Mouse (Mus musculus): ENCODE data around the gene Rapgef1. TPM values are rescaled to one million over a fixed set of nuclear protein-coding genes. Genes with fewer than 3 reads are reported as not detected.

Gene Rapgef1
- polyA plus RNA-seq, 1 experiment from 2014 or later, result 26.3 TPM

DNA sequence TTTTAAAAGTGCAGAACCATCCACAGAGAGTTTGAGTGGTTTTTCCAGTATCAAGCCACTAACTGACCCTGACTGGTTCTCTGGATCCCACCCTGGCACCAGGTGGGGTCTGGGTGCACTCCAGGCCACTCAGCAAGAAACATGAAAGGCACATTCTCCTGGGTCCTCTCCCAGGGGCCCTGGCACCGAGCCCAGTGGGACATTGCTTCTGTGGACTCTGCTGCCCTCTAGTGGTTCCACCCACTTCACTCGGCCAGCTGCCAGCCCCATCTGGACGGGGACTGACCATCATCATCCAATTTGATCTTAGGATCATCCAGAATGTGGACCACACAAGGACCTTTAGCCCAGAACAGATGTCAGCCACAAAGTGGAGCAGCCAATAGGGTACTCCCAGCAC, 15.6 kb upstream of the Rapgef1 start:
- Histone ChIP-seq H3K27ac (no peak overlapping the region), H3K9ac (no peak overlapping the region), H3K4me1 (peaks cover 4% of the 10 kb centered on the region; the same call in 1 of the 2 replicates), H3K27me3 (replicated peaks) (no peaks in the 10 kb centered on the region), H3K4me3 (no peak overlapping the region), H3K36me3 (no peaks in the 10 kb centered on the region), H3K9me3 (no peaks in the 10 kb centered on the region), H3K4me2 (replicated peaks) (no peak overlapping the region)
- ATAC-seq (ENCODE audit: low FRiP score, low read depth), result no peak
- WGBS, result 1% methylated on average over 3 of the region's 3 CpGs

DNA sequence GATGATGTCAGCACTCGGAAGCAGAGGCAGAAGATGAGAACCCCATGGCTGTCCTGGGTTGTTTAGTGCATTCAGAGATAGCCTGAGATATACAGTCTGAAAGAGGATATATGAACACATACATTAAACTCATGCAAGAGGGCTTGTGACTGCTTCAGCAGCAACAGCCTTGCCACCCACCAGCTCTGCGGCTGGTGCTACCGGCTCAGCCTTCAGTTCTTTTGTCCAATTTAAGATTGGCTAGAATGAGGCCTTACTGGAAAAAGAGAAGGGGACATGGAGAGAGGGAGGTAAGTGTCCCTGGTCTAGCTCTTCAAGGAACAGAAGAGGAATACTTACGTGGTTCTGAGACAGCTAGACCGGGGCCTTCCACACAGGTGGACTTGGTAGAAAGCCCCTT, 13.9 kb upstream of the Rapgef1 start:
- H3K27me3 ChIP-seq (replicated peaks), result no peaks in the 10 kb centered on the region
- ATAC-seq (ENCODE audit: low FRiP score, low read depth), result no peak
- no peak overlapping the region for H3K9ac ChIP-seq
- H3K4me2 ChIP-seq (replicated peaks), result no peak overlapping the region
- H3K36me3 ChIP-seq, result no peaks in the 10 kb centered on the region
- 89% methylated on average over 5 of the region's 5 CpGs for WGBS
- no peak overlapping the region for H3K4me3 ChIP-seq
- H3K27ac ChIP-seq, result no peak overlapping the region
- H3K9me3 ChIP-seq, result no peaks in the 10 kb centered on the region
- peaks cover 4% of the 10 kb centered on the region; the same call in 1 of the 2 replicates for H3K4me1 ChIP-seq

- 48% methylated on average over 6 of the region's 6 CpGs for WGBS
- H3K27ac ChIP-seq, result no peak overlapping the region
- H3K27me3 ChIP-seq (replicated peaks), result no peaks in the 10 kb centered on the region
- H3K9ac ChIP-seq, result no peak overlapping the region
- peaks cover 4% of the 10 kb centered on the region; the same call in 1 of the 2 replicates for H3K4me1 ChIP-seq
- H3K9me3 ChIP-seq, result no peaks in the 10 kb centered on the region
- H3K4me2 ChIP-seq (replicated peaks), result no peak overlapping the region
- H3K36me3 ChIP-seq, result no peaks in the 10 kb centered on the region
- H3K4me3 ChIP-seq, result no peak overlapping the region
- no peak for ATAC-seq (ENCODE audit: low FRiP score, low read depth)
Observed at GRCm38 (mm10) chr2:29606460-29606859, 13.1 kb upstream of the Rapgef1 start.

GRCm38 (mm10) chr2:29617341-29617740, 2.2 kb upstream of the Rapgef1 start:
- Histone ChIP-seq H3K9ac (no peak overlapping the region), H3K36me3 (no peaks in the 10 kb centered on the region), H3K4me3 (no peak overlapping the region), H3K4me2 (replicated peaks) (no peak overlapping the region), H3K27me3 (replicated peaks) (no peaks in the 10 kb centered on the region), H3K9me3 (no peaks in the 10 kb centered on the region), H3K4me1 (peaks cover 20% of the 10 kb centered on the region), H3K27ac (no peak overlapping the region)
- ATAC-seq (ENCODE audit: low FRiP score, low read depth), result no peak
- 97% methylated on average over 1 of the region's 1 CpGs for WGBS

DNA sequence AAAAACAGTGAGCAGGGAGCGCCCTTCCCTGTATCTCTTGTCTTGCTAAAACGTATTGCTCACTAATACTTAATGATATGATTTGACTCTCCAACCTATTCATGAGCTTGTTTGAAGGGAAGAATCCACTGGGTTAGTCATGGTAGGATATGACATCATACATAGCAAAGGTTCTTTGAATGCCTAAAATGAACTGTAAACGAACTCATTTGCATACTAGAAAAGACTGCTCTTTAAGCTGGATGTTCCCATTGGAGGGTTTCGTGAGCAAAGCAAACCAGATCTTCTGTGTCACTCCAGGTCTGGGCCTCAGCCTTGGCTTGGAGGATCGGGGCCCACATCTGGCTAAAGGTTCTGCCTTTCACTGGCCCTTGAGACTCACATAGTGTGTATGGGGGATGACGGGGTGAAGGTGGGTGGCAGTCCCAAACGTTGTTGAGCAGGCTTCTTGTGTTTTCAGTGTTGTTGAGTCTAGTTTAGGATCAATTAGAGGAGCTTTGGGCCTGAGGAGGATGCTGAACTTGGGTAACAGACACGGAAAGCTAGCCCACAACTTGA, 515 bp upstream of the Rapgef1 start:
- no peaks in the 10 kb centered on the region for H3K9me3 ChIP-seq
- peaks cover 4% of the 10 kb centered on the region; the same call in 1 of the 2 replicates for H3K36me3 ChIP-seq
- no peak overlapping the region for H3K27ac ChIP-seq
- H3K4me2 ChIP-seq (replicated peaks), result no peak overlapping the region
- H3K4me3 ChIP-seq, result no peak overlapping the region
- WGBS, result 63% methylated on average over 8 of the region's 8 CpGs
- no peak overlapping the region for H3K9ac ChIP-seq
- H3K27me3 ChIP-seq (replicated peaks), result no peaks in the 10 kb centered on the region
- ATAC-seq (ENCODE audit: low FRiP score, low read depth), result no peak; the same call in 1 of the 2 replicates
- H3K4me1 ChIP-seq, result peaks cover 20% of the 10 kb centered on the region

GRCm38 (mm10) chr2:29620301-29620827, 844 bp downstream of the Rapgef1 start:
- no peak for ATAC-seq (ENCODE audit: low FRiP score, low read depth)

DNA sequence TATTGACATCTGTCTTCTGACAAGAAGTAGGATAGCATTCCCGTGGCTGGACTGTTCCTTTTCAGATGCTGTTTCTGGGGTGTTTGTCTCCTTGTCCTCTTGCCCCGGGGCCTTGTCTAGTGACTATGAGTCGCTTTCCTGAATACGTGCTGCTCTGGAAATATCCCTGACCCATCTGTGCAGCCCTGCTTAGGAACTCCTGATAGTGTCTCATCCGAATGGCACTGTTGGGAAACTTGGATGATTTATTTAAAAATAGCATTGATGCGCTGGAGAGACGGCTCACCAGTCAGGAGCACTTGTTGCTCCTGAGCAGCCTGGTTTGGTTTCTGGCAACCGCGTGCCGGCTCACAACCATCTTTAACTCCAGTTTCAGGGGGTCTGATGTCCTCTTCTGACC, 1.6 kb downstream of the Rapgef1 start:
- Histone ChIP-seq H3K4me3 (no peak overlapping the region; the same call in 1 of the 2 replicates), H3K4me2 (replicated peaks) (peak overlapping the region; percentile 81), H3K9me3 (no peaks in the 10 kb centered on the region), H3K27ac (no peak overlapping the region), H3K27me3 (replicated peaks) (no peaks in the 10 kb centered on the region), H3K4me1 (peaks cover 20% of the 10 kb centered on the region), H3K9ac (peak overlapping the region; percentile 91), H3K36me3 (peaks cover 4% of the 10 kb centered on the region; the same call in 1 of the 2 replicates)
- 82% methylated on average over 10 of the region's 10 CpGs for WGBS
- ATAC-seq (ENCODE audit: low FRiP score, low read depth), result no peak

More at GRCm38 (mm10) chr2:29620301-29620827, 844 bp downstream of the Rapgef1 start:
- peaks cover 20% of the 10 kb centered on the region for H3K4me1 ChIP-seq
- H3K9me3 ChIP-seq, result no peaks in the 10 kb centered on the region
- no peaks in the 10 kb centered on the region for H3K27me3 ChIP-seq (replicated peaks)
- peak overlapping the region; percentile 91 for H3K9ac ChIP-seq
- H3K27ac ChIP-seq, result peak overlapping the region; percentile 82
- H3K4me2 ChIP-seq (replicated peaks), result peak overlapping the region; percentile 81
- under 1% methylated on average over 15 of the region's 15 CpGs for WGBS
- peak overlapping the region; percentile 82 for H3K4me3 ChIP-seq
- peaks cover 4% of the 10 kb centered on the region; the same call in 1 of the 2 replicates for H3K36me3 ChIP-seq

- Histone ChIP-seq H3K27me3 (replicated peaks) (no peaks in the 10 kb centered on the region), H3K9me3 (no peaks in the 10 kb centered on the region), H3K36me3 (peaks cover 4% of the 10 kb centered on the region; the same call in 1 of the 2 replicates), H3K27ac (no peak overlapping the region), H3K4me2 (replicated peaks) (no peak overlapping the region), H3K4me3 (no peak overlapping the region), H3K4me1 (peaks cover 20% of the 10 kb centered on the region), H3K9ac (no peak overlapping the region)
- 90% methylated on average over 3 of the region's 3 CpGs for WGBS
- no peak for ATAC-seq (ENCODE audit: low FRiP score, low read depth)
Observed at GRCm38 (mm10) chr2:29621636-29622035, 2.1 kb downstream of the Rapgef1 start.

DNA sequence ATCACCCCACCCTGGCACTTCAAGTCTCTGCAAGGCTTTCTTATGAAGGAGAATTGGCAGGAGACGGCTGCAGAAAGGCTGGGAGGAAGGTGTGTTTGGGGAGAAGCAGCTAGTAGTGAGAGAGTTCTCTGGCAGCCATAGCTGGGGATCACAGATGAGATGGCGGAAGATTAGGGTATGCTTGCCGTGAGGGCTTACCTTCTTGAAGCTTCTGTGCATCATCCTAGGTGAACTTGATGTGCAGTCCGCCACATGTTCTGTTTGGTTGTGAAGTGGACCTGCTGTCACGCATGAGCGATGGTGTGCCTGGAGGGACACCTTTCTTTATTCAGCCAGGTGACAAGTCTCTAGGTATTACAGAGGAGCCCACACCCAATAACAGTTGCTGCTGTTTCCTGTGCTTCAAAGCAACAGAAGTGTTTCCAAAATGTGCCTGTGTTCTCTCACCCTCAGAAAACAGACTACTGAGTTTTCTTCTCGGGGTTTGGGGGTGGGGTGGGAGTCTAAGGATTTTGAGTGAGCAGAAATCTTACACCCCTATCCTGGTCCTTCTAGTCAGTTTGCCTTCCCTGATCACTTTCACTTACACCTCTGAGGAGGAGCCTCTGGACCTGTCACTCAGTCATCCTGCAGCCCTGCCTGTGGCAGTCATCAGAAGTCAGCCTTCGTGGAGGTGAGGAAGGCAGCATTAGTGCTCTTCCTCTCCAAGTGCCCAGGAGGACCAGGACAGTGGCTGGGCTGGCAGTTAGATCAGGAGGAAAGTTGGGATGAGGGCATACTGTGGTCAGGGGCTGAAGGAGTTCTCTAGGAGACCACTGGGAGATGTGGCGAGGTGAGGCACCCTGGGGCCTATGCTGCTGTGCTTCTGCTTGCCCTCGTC, 2.8 kb downstream of the Rapgef1 start:
- Histone ChIP-seq H3K4me1 (peaks cover 20% of the 10 kb centered on the region), H3K9me3 (no peaks in the 10 kb centered on the region), H3K4me3 (no peak overlapping the region), H3K9ac (no peak overlapping the region), H3K4me2 (replicated peaks) (no peak overlapping the region), H3K27me3 (replicated peaks) (no peaks in the 10 kb centered on the region), H3K27ac (no peak overlapping the region), H3K36me3 (peaks cover 4% of the 10 kb centered on the region; the same call in 1 of the 2 replicates)
- no peak for ATAC-seq (ENCODE audit: low FRiP score, low read depth)
- 92% methylated on average over 10 of the region's 10 CpGs for WGBS

DNA sequence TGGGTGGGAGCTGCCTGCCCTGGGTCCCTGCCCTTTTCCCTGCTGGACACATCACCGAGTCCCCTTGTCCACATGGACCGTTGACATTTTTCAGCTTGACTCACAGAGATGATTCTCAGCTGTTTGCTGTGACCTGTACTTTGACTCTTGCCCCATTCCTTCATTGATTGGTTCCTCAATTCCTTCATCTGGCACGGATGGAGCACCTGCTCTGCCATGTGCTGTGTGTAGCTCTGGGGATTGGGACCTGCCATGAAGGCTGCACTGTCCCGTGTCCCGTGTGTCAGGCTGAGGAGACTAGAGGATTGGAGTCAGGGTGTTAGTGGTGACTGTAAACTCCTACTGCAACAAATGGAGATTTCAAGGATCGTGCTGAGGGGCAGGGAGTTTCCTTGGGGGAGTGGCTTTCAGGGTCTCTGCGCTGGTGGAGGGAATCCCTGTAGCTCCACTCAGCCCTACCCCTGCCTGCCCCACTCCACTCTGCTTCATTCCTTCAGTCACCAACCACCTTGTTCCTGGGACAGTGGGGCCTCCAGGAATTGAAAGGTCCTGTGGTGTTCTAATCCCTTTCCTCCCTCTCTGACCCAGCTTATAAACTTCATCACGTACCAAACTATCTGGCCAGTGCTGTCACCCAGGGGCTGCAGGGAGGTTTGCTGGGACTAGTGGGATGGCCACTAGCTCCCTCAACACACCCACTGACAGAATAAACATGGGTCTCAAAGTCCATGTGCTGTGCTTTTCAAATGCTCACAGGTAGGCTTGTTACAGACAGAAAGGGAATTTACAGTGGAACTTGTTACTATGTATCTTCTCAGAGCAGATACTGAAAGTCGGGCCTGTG, 3.9 kb downstream of the Rapgef1 start:
- no peak for ATAC-seq (ENCODE audit: low FRiP score, low read depth)
- peaks cover 4% of the 10 kb centered on the region; the same call in 1 of the 2 replicates for H3K36me3 ChIP-seq
- WGBS, result 78% methylated on average over 9 of the region's 9 CpGs
- H3K9ac ChIP-seq, result no peak overlapping the region
- no peaks in the 10 kb centered on the region for H3K9me3 ChIP-seq
- H3K27ac ChIP-seq, result no peak overlapping the region
- no peaks in the 10 kb centered on the region for H3K27me3 ChIP-seq (replicated peaks)
- H3K4me3 ChIP-seq, result no peak overlapping the region
- H3K4me1 ChIP-seq, result peaks cover 26% of the 10 kb centered on the region
- no peak overlapping the region for H3K4me2 ChIP-seq (replicated peaks)

DNA sequence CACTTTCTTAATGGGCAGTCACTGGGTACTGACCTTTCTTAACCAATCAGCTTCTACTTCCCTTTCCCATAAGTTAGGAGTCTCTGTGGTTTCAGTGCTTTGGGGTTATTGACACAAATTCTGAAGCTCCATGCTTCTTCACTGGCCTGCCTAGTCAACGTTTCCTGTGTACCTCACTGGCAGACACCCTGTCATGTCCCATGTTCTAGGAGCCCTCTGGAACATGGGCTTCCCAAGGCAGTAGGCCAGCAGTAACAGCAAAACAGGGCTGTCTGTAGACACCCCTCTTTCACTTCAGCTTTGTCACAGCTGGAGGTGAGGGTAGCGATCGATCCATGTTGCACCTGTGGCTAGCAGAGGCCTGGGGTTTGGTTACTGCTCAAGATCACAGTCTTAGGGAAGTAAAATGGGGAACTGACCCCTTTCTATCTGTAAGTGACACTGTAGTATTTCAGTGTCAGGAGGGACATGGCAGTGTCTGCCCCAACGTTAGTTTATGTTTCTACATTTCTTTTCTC, 4.6 kb downstream of the Rapgef1 start:
- no peak for ATAC-seq (ENCODE audit: low FRiP score, low read depth)
- Histone ChIP-seq H3K4me3 (no peak overlapping the region), H3K27me3 (replicated peaks) (no peaks in the 10 kb centered on the region), H3K9me3 (no peaks in the 10 kb centered on the region), H3K9ac (no peak overlapping the region), H3K27ac (no peak overlapping the region), H3K4me2 (replicated peaks) (no peak overlapping the region), H3K4me1 (peaks cover 27% of the 10 kb centered on the region), H3K36me3 (peaks cover 4% of the 10 kb centered on the region; the same call in 1 of the 2 replicates)
- WGBS, result 94% methylated on average over 4 of the region's 4 CpGs

Data from neural tube, embryonic 12.5 days (tissue).